Mouse (Mus musculus): ENCODE data around the gene Cycs.

The Cycs gene

GRCm38 (mm10) chr6:50545412-50546043 lies 20.8 kb downstream of the Cycs start:
- in situ Hi-C loops (cut with MboI, MseI): no loop called here

DNA sequence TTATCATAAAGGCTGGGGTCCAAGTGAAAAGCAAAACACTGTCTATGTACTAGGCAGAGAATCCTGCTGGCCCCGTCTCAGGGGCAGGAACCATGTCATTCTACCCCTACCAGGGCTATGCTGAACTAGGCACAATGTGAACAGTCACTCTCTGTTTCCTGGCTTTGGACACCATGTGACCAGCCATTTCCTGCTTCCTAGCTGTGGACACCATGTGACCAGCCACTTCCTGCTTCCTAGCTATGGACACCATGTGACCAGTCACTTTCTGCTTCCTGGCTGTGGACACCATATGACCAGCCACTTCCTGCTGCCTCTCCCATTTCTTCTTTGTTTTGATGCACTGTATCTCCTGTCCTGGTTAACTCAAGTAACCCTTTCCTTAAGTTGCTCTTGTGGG lies 23.8 kb downstream of the Cycs start:
- in situ Hi-C loops (cut with MboI, MseI): no loop called here

DNA sequence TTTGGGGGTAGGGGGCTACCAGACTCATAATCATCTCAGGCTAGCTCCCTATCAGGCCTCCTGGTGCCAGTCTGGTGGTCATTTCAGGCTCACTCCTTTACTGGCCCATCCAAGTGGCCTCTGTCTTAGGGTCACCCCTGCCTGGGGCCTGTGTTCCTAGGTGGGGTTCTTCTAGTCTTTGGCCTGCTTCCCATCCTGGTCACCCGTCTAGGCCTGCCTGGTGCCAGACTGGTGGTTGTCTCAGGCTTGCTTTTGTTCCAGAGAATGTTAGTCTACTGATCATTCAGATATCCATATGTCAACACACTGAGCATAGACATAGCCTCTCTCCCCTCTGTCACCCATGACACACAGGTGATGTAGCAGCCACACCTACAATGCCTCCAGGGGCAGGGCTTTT lies 26.7 kb downstream of the Cycs start:
- in situ Hi-C loops (cut with MboI, MseI): loop anchor here (5.0 kb wide), 1 partner anchor 232 kb away; no protein-coding TSS in a partner anchor

GRCm38 (mm10) chr6:50536461-50536892 lies 29.9 kb downstream of the Cycs start:
- in situ Hi-C loops (cut with MboI, MseI): loop anchor here (5.0 kb wide), 1 partner anchor 229 kb away; no protein-coding TSS in a partner anchor

DNA sequence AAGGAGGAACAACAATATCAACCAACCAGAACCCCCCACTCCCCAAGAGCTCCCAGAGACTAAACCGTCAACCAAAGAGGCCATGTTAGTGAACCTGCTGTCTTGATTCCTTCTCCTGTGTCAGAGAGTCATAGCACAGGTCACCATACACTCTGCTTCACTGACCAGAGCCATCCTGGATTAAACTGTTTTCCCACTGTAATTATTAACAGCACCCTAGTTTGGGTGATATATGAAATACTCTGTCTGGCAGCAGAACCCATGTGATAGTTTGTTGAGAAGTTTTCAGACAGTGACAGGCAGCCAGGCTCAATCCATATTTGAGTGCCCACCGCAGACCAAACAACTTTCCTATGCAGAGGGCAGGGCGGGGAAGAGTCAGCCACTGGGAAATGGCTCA lies 31.0 kb downstream of the Cycs start:
- in situ Hi-C loops (cut with MboI, MseI): loop anchor here (5.0 kb wide), 1 partner anchor 228 kb away; no protein-coding TSS in a partner anchor

- in situ Hi-C loops (cut with MboI, MseI): no loop called here
These were observed 34.4 kb downstream of the Cycs start for GRCm38 (mm10) chr6:50531920-50532319.

DNA sequence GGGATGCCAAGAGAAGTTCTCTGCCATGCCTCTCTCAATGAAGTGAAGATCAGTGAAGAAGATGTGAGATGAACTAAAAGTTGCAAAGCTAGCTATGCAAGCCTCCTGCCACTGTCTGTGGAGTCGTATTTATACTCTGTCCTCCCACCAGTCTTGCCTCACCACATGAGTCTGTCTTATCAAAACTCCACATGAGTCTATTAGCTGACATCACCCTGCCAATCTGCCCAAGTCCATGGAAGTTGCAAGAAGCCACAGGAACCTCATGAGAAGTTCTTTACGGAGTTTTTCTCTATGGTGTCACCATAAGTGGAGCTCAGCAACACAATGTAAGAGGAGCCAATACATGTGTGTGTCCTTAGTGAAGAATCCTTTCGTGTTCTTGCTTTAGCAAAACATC lies 35.3 kb downstream of the Cycs start:
- in situ Hi-C loops (cut with MboI, MseI): no loop called here

GRCm38 (mm10) chr6:50529194-50529593 lies 37.1 kb downstream of the Cycs start:
- in situ Hi-C loops (cut with MboI, MseI): no loop called here

DNA sequence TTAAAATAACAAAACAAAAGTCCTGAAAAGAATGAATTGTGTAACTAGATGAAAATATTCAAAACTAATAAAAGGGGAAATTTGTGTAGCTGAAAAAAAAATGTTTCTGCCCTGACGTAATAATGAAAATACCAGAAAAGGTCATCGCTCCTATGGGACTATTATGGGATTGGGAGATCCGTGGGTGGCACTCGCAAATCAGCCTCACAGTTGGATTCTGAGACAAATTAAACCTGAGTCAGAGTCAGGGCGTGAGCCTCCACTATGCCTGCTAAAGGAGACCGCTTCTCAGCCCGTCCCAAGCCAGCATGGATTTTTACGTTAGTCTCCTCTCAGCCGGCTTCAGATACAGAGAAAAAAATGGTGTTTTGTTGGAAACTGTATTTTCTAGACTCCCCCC lies 38.9 kb downstream of the Cycs start:
- in situ Hi-C loops (cut with MboI, MseI): no loop called here

DNA sequence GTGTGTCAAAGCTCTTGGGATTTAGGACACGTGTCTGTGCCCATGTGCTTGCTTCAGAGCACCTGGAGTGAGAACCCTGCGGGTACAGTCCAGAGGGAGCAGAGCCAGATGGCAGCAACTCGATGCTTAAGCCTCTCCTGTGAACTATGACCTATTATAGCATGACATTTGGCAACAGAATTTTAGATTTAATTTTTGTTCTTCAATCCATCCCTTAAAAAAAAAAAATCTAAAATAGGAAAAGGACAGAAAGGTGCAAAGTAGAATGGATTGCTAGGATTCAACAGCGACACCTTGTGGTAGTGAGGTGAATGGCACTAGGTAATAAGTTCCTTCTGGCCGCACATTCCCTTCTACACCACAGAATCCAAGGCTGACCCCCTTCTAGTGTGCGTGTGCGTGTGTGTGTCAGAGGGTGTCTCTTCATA lies 39.7 kb downstream of the Cycs start:
- in situ Hi-C loops (cut with MboI, MseI): no loop called here

DNA sequence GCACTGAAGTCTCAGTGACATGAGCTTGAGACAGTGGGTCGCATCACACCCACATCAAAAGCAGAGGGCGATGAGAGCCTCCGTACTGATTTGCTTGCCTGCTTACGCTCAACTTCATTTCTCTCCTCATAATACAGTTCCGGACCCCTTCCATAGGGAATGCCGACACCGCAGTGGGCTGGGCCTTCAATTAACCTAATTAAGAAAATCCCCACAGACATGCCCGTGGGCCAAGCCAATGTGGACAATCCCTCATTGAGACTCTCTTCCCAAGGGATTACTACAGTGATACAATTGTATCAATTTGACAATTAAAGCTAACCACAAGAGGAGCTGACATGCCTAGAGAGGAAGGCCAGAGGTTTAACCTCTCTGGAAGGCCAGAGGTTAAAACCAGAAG lies 40.5 kb downstream of the Cycs start:
- in situ Hi-C loops (cut with MboI, MseI): no loop called here

- in situ Hi-C loops (cut with MboI, MseI): loop anchor here (5.0 to 25.0 kb wide), 2 partner anchors 67 to 1012 kb away; partner anchors contain the start of gene Osbpl3
These were observed 42.0 kb downstream of the Cycs start for GRCm38 (mm10) chr6:50524261-50524896.

GRCm38 (mm10) chr6:50522772-50523171 lies 43.6 kb downstream of the Cycs start:
- in situ Hi-C loops (cut with MboI, MseI): loop anchor here (5.0 to 25.0 kb wide), 2 partner anchors 65 to 1010 kb away; partner anchors contain the start of gene Osbpl3

DNA sequence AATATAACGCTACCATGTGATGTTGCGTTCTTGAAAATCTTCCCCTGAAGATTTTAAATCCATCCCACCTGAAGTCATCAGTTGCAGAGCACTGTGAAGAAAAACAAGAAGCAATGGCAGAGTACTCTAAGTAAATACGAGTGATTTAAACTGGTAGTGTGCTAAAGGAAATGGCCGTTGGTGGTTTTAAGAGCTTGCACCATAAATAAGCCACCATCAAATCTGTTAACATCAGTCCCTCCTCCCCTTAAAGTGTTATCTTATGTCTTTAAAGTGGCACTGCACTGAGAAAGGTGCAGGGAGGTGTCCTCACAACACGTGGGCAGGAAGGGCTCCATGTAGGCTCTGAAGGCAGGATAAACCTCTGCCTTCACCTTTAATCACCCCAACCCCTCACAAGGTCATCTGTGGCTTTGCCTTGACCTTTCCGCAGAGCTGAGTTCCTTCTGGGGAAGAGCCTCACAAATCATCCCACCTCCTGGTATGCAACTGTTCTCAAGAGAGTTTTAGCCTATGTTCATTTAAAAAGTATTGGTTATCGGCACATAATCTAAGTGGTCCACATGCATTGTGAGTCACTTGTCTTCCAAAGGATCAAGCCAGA lies 44.7 kb downstream of the Cycs start:
- in situ Hi-C loops (cut with MboI, MseI): loop anchor here (5.0 to 25.0 kb wide), 2 partner anchors 64 to 1009 kb away; partner anchors contain the start of gene Osbpl3

DNA sequence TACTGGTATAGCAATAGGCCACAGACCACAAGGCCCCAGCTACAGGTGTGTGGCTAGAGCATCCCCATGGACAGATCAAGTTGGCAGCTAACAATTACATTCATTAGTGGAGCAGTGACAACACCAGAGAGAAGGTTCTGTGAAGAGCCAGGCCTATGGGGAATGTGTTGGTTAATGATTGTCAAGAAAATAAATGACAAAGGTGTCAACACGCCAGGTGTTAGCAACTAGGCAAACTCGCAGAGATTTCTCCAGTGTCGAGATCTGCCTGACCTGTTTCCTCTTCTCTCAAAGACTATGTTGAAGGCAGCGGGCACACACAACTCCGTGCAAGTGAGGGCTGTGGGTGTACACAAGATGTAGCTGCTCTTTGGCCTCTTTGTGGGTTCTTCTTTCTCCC lies 46.2 kb downstream of the Cycs start:
- in situ Hi-C loops (cut with MboI, MseI): loop anchor here (5.0 to 25.0 kb wide), 2 partner anchors 63 to 1008 kb away; partner anchors contain the start of gene Osbpl3

GRCm38 (mm10) chr6:50518371-50518770 lies 48.0 kb downstream of the Cycs start:
- in situ Hi-C loops (cut with MboI, MseI): loop anchor here (25.0 kb wide), 1 partner anchor 1006 kb away; no protein-coding TSS in a partner anchor

Data from regulatory T cell (primary cell).